Mouse (Mus musculus): ENCODE measurements around the gene Bok. TPM values are rescaled to one million over a fixed set of nuclear protein-coding genes. Genes with fewer than 3 reads are reported as not detected.

Gene Bok
- polyA plus RNA-seq, 1 experiment from 2014 or later = 104 TPM

DNA sequence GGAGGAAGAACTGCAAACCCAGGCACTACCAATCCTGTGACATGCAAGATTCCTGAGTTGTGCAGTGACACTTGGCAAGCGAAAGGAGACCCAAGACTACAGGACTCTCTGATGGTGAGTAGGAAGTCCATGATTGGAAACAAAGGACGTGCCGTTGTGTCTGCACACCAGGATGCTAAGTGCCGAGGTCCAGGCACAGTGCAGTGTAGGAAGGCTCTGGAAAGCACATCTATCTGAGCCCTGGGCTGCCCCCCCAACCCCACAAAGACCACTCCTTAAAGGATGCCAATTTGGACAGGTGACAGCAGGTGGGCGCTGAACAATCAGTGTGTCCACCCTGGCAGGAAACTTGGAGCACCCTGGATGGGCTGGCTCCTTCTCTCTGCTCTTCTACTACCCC is 45.6 kb downstream of the Bok start:
- Histone ChIP-seq H3K27me3 (replicated peaks; ENCODE audit: control insufficient read depth, insufficient read depth, low read length) (no peaks in the 10 kb centered on the region), H3K9me3 (ENCODE audit: control insufficient read depth, low read length) (no peaks in the 10 kb centered on the region), H3K4me3 (replicated peaks; ENCODE audit: low read length) (no peak overlapping the region), H3K36me3 (ENCODE audit: control insufficient read depth, insufficient read depth) (no peaks in the 10 kb centered on the region), H3K27ac (ENCODE audit: low read length) (no peak overlapping the region), H3K4me1 (replicated peaks; ENCODE audit: control insufficient read depth, insufficient read depth, low read length) (peaks cover 4% of the 10 kb centered on the region), H3K9ac (replicated peaks; ENCODE audit: low read depth, low read length) (no peak overlapping the region), H3K4me2 (ENCODE audit: low read length) (no peak overlapping the region)
- 0 out of 2 replicates have a peak, but pooled peaks have one; percentile 16 for ATAC-seq
- WGBS = 80% methylated on average over 5 of the region's 5 CpGs

DNA sequence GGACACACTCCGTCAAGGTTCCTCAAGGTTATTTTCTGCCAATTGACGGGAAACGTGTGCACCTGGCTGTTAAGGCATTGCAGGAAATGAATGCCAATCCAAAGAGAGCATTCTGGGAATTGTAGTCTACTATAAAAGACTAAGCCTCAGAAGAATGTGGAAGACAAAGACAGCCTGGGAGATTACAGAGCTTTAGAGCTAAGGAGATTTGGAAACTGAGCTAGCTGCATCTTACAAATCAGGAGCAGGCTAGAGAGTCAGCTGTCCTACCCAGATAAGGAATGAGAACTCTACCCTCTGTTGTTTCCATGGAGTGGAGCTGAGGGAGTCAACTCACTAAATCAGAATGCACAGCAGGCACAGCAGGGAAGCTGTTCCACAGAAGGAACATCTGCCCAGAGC is 46.4 kb downstream of the Bok start:
- Histone ChIP-seq H3K9ac (replicated peaks; ENCODE audit: low read depth, low read length) (no peak overlapping the region), H3K4me2 (ENCODE audit: low read length) (peak overlapping the region; percentile 31; the same call in 1 of the 2 replicates)

DNA sequence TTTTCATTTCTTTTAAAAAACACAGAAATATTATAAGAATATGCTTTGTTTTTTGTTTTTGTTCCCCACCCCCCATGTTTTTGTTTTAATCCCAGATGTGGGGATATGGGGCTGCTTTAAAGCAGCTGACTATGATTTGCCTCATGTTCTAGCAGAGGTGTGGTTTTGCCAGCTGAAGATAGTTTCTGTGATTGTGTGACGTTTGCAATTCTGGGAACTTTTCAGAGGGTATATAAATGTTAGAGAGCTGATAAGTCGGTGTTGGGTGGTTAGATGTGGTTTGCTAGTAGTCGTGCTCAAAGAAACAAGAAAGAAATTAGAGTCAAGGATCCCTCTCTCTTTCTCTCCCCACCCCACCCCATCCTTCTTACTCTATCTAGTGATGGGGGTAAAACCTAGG is 50.4 kb downstream of the Bok start:
- H3K27me3 ChIP-seq (replicated peaks; ENCODE audit: control insufficient read depth, insufficient read depth, low read length) = no peaks in the 10 kb centered on the region
- H3K36me3 ChIP-seq (ENCODE audit: control insufficient read depth, insufficient read depth) = no peaks in the 10 kb centered on the region
- no peak overlapping the region for H3K4me3 ChIP-seq (replicated peaks; ENCODE audit: low read length)
- no peak overlapping the region for H3K27ac ChIP-seq (ENCODE audit: low read length)
- 95% methylated on average over 3 of the region's 3 CpGs for WGBS
- no peak for ATAC-seq
- no peaks in the 10 kb centered on the region for H3K9me3 ChIP-seq (ENCODE audit: control insufficient read depth, low read length)
- no peak overlapping the region for H3K9ac ChIP-seq (replicated peaks; ENCODE audit: low read depth, low read length)
- peaks cover 4% of the 10 kb centered on the region for H3K4me1 ChIP-seq (replicated peaks; ENCODE audit: control insufficient read depth, insufficient read depth, low read length)
- H3K4me2 ChIP-seq (ENCODE audit: low read length) = no peak overlapping the region

More for the DNA sequence above, 46.4 kb downstream of the Bok start:
- 6% methylated on average over 3 of the region's 3 CpGs for WGBS
- peaks cover 4% of the 10 kb centered on the region for H3K4me1 ChIP-seq (replicated peaks; ENCODE audit: control insufficient read depth, insufficient read depth, low read length)
- H3K4me3 ChIP-seq (replicated peaks; ENCODE audit: low read length) = no peak overlapping the region
- H3K27ac ChIP-seq (ENCODE audit: low read length) = 0 out of 2 replicates have a peak overlapping the region, but pooled peaks have one; percentile 26
- peak; percentile 50 for ATAC-seq
- no peaks in the 10 kb centered on the region for H3K9me3 ChIP-seq (ENCODE audit: control insufficient read depth, low read length)
- H3K27me3 ChIP-seq (replicated peaks; ENCODE audit: control insufficient read depth, insufficient read depth, low read length) = no peaks in the 10 kb centered on the region
- H3K36me3 ChIP-seq (ENCODE audit: control insufficient read depth, insufficient read depth) = no peaks in the 10 kb centered on the region

DNA sequence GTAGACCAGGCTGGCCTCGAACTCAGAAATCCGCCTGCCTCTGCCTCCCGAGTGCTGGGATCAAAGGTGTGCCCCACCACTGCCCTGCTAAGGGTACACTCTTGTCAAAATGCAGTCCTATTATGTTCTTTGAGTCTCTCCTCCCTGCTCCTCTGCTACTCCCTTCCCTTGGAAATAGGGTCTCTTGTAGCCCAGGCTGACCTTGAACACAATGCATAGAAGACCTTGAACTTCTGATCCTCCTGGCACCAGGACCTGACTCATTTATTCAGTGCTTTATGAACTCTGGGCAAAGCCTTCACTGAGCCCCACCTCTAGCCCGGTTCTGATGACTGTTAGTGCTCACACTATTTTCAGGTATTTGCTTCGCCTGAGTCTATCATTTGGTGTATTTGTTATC is 52.3 kb downstream of the Bok start:
- H3K4me2 ChIP-seq (ENCODE audit: low read length) = no peak overlapping the region
- no peak overlapping the region for H3K4me3 ChIP-seq (replicated peaks; ENCODE audit: low read length)
- no peaks in the 10 kb centered on the region for H3K9me3 ChIP-seq (ENCODE audit: control insufficient read depth, low read length)
- 92% methylated on average over 5 of the region's 5 CpGs for WGBS
- H3K27me3 ChIP-seq (replicated peaks; ENCODE audit: control insufficient read depth, insufficient read depth, low read length) = no peaks in the 10 kb centered on the region
- H3K9ac ChIP-seq (replicated peaks; ENCODE audit: low read depth, low read length) = no peak overlapping the region
- no peaks in the 10 kb centered on the region for H3K36me3 ChIP-seq (ENCODE audit: control insufficient read depth, insufficient read depth)
- no peak overlapping the region for H3K27ac ChIP-seq (ENCODE audit: low read length)
- no peak for ATAC-seq
- H3K4me1 ChIP-seq (replicated peaks; ENCODE audit: control insufficient read depth, insufficient read depth, low read length) = no peaks in the 10 kb centered on the region

DNA sequence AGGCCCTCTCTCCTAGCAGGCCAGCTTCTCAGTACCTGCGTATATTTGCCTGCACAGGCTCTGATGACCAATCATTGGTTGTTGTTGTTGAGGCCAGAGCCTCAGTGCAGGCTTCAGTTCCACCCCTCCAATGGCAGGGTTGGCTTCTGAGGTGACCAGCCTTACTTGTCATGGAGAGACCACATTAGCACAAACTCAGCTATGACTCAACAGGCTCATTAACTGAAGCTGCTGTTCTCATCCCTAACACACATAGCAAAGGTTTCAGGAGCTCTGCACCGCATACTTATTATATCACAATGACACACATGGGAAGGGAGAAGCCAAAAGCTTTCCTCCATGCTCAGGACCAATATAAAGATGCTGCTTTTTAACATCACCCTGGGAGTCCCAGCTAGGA is 55.2 kb downstream of the Bok start:
- WGBS = 97% methylated on average over 2 of the region's 2 CpGs
- Histone ChIP-seq H3K4me3 (replicated peaks; ENCODE audit: low read length) (no peak overlapping the region), H3K4me1 (replicated peaks; ENCODE audit: control insufficient read depth, insufficient read depth, low read length) (no peaks in the 10 kb centered on the region), H3K27me3 (replicated peaks; ENCODE audit: control insufficient read depth, insufficient read depth, low read length) (no peaks in the 10 kb centered on the region), H3K27ac (ENCODE audit: low read length) (no peak overlapping the region), H3K9me3 (ENCODE audit: control insufficient read depth, low read length) (no peaks in the 10 kb centered on the region), H3K4me2 (ENCODE audit: low read length) (no peak overlapping the region), H3K36me3 (ENCODE audit: control insufficient read depth, insufficient read depth) (no peaks in the 10 kb centered on the region), H3K9ac (replicated peaks; ENCODE audit: low read depth, low read length) (no peak overlapping the region)
- ATAC-seq = no peak

DNA sequence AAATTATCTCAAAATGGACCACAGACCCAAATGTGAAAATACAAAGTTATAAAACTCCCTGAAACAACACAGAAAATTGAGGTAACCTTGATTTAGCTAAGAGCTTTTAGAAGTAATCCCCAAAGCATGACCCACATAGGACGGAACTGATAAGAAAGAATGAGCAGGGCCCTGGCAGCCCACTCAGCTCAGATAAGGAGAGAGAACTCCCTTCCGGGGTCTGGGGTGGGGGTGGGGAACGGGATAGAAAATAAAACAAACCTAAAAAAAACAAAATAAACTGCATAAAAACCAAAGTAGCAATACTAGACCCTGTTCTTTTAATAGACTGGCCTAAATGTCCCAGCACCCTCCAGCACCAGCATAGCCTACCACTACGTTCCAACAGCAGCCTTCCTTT is 56.5 kb downstream of the Bok start:
- H3K4me1 ChIP-seq (replicated peaks; ENCODE audit: control insufficient read depth, insufficient read depth, low read length) = no peaks in the 10 kb centered on the region
- no peaks in the 10 kb centered on the region for H3K36me3 ChIP-seq (ENCODE audit: control insufficient read depth, insufficient read depth)
- H3K27me3 ChIP-seq (replicated peaks; ENCODE audit: control insufficient read depth, insufficient read depth, low read length) = no peaks in the 10 kb centered on the region
- H3K9ac ChIP-seq (replicated peaks; ENCODE audit: low read depth, low read length) = no peak overlapping the region
- H3K4me2 ChIP-seq (ENCODE audit: low read length) = no peak overlapping the region
- no peak overlapping the region for H3K27ac ChIP-seq (ENCODE audit: low read length)
- H3K4me3 ChIP-seq (replicated peaks; ENCODE audit: low read length) = no peak overlapping the region
- no peak for ATAC-seq
- WGBS = 99% methylated on average over 4 of the region's 4 CpGs
- H3K9me3 ChIP-seq (ENCODE audit: control insufficient read depth, low read length) = no peaks in the 10 kb centered on the region

DNA sequence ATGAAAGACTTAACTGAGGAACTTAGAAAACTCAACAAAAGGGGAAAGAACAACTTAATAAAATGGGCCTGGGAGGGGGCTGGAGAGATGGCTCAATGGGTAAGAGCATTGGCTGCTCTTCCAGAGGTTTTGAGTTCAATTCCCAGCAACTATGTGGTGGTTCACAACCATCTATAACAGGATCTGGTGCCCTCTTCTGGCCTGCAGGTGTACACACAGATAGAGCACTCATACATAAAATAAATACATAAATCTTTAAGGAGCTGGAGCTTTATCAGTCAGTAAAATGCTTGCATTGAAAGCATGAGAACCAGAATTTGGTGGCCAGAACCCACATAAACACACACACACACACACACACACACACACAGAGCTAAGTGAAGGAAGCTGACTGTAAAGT is 57.5 kb downstream of the Bok start:
- ATAC-seq = no peak
- Histone ChIP-seq H3K36me3 (ENCODE audit: control insufficient read depth, insufficient read depth) (no peaks in the 10 kb centered on the region), H3K4me1 (replicated peaks; ENCODE audit: control insufficient read depth, insufficient read depth, low read length) (no peaks in the 10 kb centered on the region)

More for the DNA sequence above, 57.5 kb downstream of the Bok start:
- H3K27me3 ChIP-seq (replicated peaks; ENCODE audit: control insufficient read depth, insufficient read depth, low read length) = no peaks in the 10 kb centered on the region
- H3K9me3 ChIP-seq (ENCODE audit: control insufficient read depth, low read length) = no peaks in the 10 kb centered on the region
- no peak overlapping the region for H3K27ac ChIP-seq (ENCODE audit: low read length)
- H3K4me3 ChIP-seq (replicated peaks; ENCODE audit: low read length) = no peak overlapping the region
- H3K4me2 ChIP-seq (ENCODE audit: low read length) = no peak overlapping the region
- no peak overlapping the region for H3K9ac ChIP-seq (replicated peaks; ENCODE audit: low read depth, low read length)

Other genes starting within 250 kb of the Bok start
- gene Hdlbp, start 206.8 kb upstream of the Bok start, polyA plus RNA-seq (2015; fragmentation: Nextera tagmentation; extraction: Ambion mirVana) = 61.6 and 62.8 TPM in 2 replicates
- 3.9 TPM in 2 replicates for gene Farp2, start 173.6 kb upstream of the Bok start, polyA plus RNA-seq (2015; fragmentation: Nextera tagmentation; extraction: Ambion mirVana)
- 316 and 341 TPM in 2 replicates for gene Stk25, start 27.0 kb upstream of the Bok start, polyA plus RNA-seq (2015; fragmentation: Nextera tagmentation; extraction: Ambion mirVana)
- gene Atg4b, start 65.8 kb downstream of the Bok start, polyA plus RNA-seq (2015; fragmentation: Nextera tagmentation; extraction: Ambion mirVana) = 104 and 108 TPM in 2 replicates
- 47.5 and 50.2 TPM in 2 replicates for gene Thap4, start 69.2 kb downstream of the Bok start, polyA plus RNA-seq (2015; fragmentation: Nextera tagmentation; extraction: Ambion mirVana)
- gene Dtymk, start 116.3 kb downstream of the Bok start, polyA plus RNA-seq (2015; fragmentation: Nextera tagmentation; extraction: Ambion mirVana) = 180 and 189 TPM in 2 replicates
- gene Ing5, start 118.3 kb downstream of the Bok start, polyA plus RNA-seq (2015; fragmentation: Nextera tagmentation; extraction: Ambion mirVana) = 11.9 and 12.3 TPM in 2 replicates
- gene D2hgdh, start 139.2 kb downstream of the Bok start, polyA plus RNA-seq (2015; fragmentation: Nextera tagmentation; extraction: Ambion mirVana) = 17.2 and 19.5 TPM in 2 replicates
- not detected in 2 replicates for gene Gal3st2, start 175.6 kb downstream of the Bok start, polyA plus RNA-seq (2015; fragmentation: Nextera tagmentation; extraction: Ambion mirVana)
- gene Gal3st2b, start 232.7 kb downstream of the Bok start, polyA plus RNA-seq (2015; fragmentation: Nextera tagmentation; extraction: Ambion mirVana) = 0.08 TPM in 1 of 2 replicates, not detected in the other

Data from forebrain, embryonic 16.5 days (tissue).